In genomic region chr4:141793282-141794151, GRCm38 (mm10) we compare ENCODE assay signal across 8 mouse cellular contexts. TPM values are rescaled to one million over a fixed set of nuclear protein-coding genes. Genes with fewer than 3 reads are reported as not detected.
DNase-seq lines count a peak whose midpoint lies in the region; ATAC-seq and TF ChIP-seq lines count a peak whose summit lies in the region.

Gene Casp9 (plus strand): TSS chr4:141793612.

- peak within 1 kb of the TSS; percentile 69 for H3K4me2 ChIP-seq in heart, embryonic 12.5 days
- H3K4me2 ChIP-seq in kidney, postnatal 0 days (ENCODE audit: low read length): peak within 1 kb of the TSS; percentile 61
- H3K4me2 ChIP-seq in liver, embryonic 11.5 days: peak within 1 kb of the TSS; percentile 69
- peak within 1 kb of the TSS; percentile 58 for H3K4me2 ChIP-seq in stomach, embryonic 14.5 days (replicated peaks; ENCODE audit: low read depth, low read length)

- peak; percentile 98 for DNase-seq in brain, embryonic 14.5 days (ENCODE audit: low read depth)
- peak; percentile 99 for DNase-seq in kidney, postnatal 0 days (ENCODE audit: low spot score)
- peak; percentile 99 for DNase-seq in liver, embryonic 11.5 days (ENCODE audit: low spot score)
- peak; percentile 98 for DNase-seq in naive thymus-derived CD4-positive, alpha-beta T cell, adult 2 months (ENCODE audit: low read depth)

- no peaks in the 10 kb centered on the region for H3K27me3 ChIP-seq in C2C12 (ENCODE audit: control insufficient read depth, insufficient read depth, insufficient read length)
- no peaks in the 10 kb centered on the region for H3K27me3 ChIP-seq in erythroblast, embryonic 14.5 days (ENCODE audit: control insufficient read depth)
- no peaks in the 10 kb centered on the region for H3K27me3 ChIP-seq in heart, embryonic 12.5 days (replicated peaks)
- no peaks in the 10 kb centered on the region for H3K27me3 ChIP-seq in kidney, postnatal 0 days (ENCODE audit: insufficient read depth, low read length)
- H3K27me3 ChIP-seq in liver, embryonic 11.5 days (replicated peaks; ENCODE audit: control insufficient read depth, insufficient read depth, low read length): no peaks in the 10 kb centered on the region
- no peaks in the 10 kb centered on the region for H3K27me3 ChIP-seq in stomach, embryonic 14.5 days (ENCODE audit: control insufficient read depth, insufficient read depth, low read length)

- peak within 1 kb of the TSS; percentile 62 for H3K4me3 ChIP-seq in C2C12 (ENCODE audit: insufficient read depth, poor library complexity, severe bottlenecking)
- H3K4me3 ChIP-seq in erythroblast, embryonic 14.5 days (replicated peaks): peak within 1 kb of the TSS; percentile 92
- peak within 1 kb of the TSS; percentile 72 for H3K4me3 ChIP-seq in heart, embryonic 12.5 days
- peak within 1 kb of the TSS; percentile 58 for H3K4me3 ChIP-seq in kidney, postnatal 0 days (replicated peaks; ENCODE audit: low read depth, low read length)
- peak within 1 kb of the TSS; percentile 78 for H3K4me3 ChIP-seq in liver, embryonic 11.5 days (ENCODE audit: low read depth, low read length)
- peak within 1 kb of the TSS; percentile 63 for H3K4me3 ChIP-seq in stomach, embryonic 14.5 days (ENCODE audit: low read depth, low read length)

- peaks cover 2% of the 10 kb centered on the region; the same call in 1 of the 2 replicates for H3K9me3 ChIP-seq in erythroblast, embryonic 14.5 days (ENCODE audit: control insufficient read depth, low read length)
- no peaks in the 10 kb centered on the region for H3K9me3 ChIP-seq in heart, embryonic 12.5 days (replicated peaks)
- H3K9me3 ChIP-seq in kidney, postnatal 0 days (replicated peaks; ENCODE audit: low read length): no peaks in the 10 kb centered on the region
- H3K9me3 ChIP-seq in liver, embryonic 11.5 days (ENCODE audit: control insufficient read depth, low read length): no peaks in the 10 kb centered on the region
- no peaks in the 10 kb centered on the region for H3K9me3 ChIP-seq in stomach, embryonic 14.5 days (ENCODE audit: control insufficient read depth, low read depth, low read length)

- H3K79me2 ChIP-seq in C2C12 (ENCODE audit: control insufficient read depth, insufficient read depth): peaks cover 20% of the 10 kb centered on the region

- TF ChIP-seq POLR2A in brain, embryonic 14.5 days (IDR thresholded peaks at IDR 0.05; ENCODE audit: borderline replicate concordance, extremely low read depth, insufficient read depth, insufficient read length, poor library complexity, severe bottlenecking): peak; percentile 41; the same call in 1 of the 2 replicates

- TF ChIP-seq CTCF in C2C12 (IDR thresholded peaks at IDR 0.05; ENCODE audit: control insufficient read depth, insufficient read depth, insufficient read length): no peak
- no peak for TF ChIP-seq CTCF in brain, embryonic 14.5 days (IDR thresholded peaks at IDR 0.05; ENCODE audit: borderline replicate concordance, extremely low read depth, insufficient read depth, insufficient read length)
- 0 out of 2 replicates have a peak, but pooled peaks have one; percentile 12 for TF ChIP-seq CTCF in kidney, postnatal 0 days (IDR thresholded peaks at IDR 0.05; ENCODE audit: low read depth)

- peaks cover 75% of the 10 kb centered on the region for H3K4me1 ChIP-seq in erythroblast, embryonic 14.5 days (ENCODE audit: control insufficient read depth)
- H3K4me1 ChIP-seq in heart, embryonic 12.5 days (replicated peaks): peaks cover 19% of the 10 kb centered on the region
- H3K4me1 ChIP-seq in kidney, postnatal 0 days (replicated peaks; ENCODE audit: insufficient read depth, low read length): peaks cover 9% of the 10 kb centered on the region; the same call in 1 of the 2 replicates
- peaks cover 22% of the 10 kb centered on the region for H3K4me1 ChIP-seq in liver, embryonic 11.5 days (replicated peaks; ENCODE audit: control insufficient read depth, insufficient read depth, low read length)
- peaks cover 5% of the 10 kb centered on the region; the same call in 1 of the 2 replicates for H3K4me1 ChIP-seq in stomach, embryonic 14.5 days (ENCODE audit: control insufficient read depth, insufficient read depth, low read length)

- H3K36me3 ChIP-seq in C2C12 (ENCODE audit: control insufficient read depth, insufficient read depth): peaks cover 4% of the 10 kb centered on the region
- H3K36me3 ChIP-seq in erythroblast, embryonic 14.5 days (ENCODE audit: control insufficient read depth): peaks cover 39% of the 10 kb centered on the region
- H3K36me3 ChIP-seq in heart, embryonic 12.5 days: peaks cover 25% of the 10 kb centered on the region
- H3K36me3 ChIP-seq in kidney, postnatal 0 days (ENCODE audit: insufficient read depth, low read length): 0 out of 2 replicates have a peak, but pooled peaks cover 6% of the 10 kb centered on the region
- H3K36me3 ChIP-seq in liver, embryonic 11.5 days (ENCODE audit: control insufficient read depth, insufficient read depth, low read length): peaks cover 6% of the 10 kb centered on the region; the same call in 1 of the 2 replicates
- H3K36me3 ChIP-seq in stomach, embryonic 14.5 days (ENCODE audit: control insufficient read depth, insufficient read depth, low read length): peaks cover 4% of the 10 kb centered on the region; the same call in 1 of the 2 replicates

- H3K27ac ChIP-seq in heart, embryonic 12.5 days (ENCODE audit: poor library complexity, severe bottlenecking): peak within 1 kb of the TSS; percentile 94
- peak within 1 kb of the TSS; percentile 98 for H3K27ac ChIP-seq in kidney, postnatal 0 days
- peak within 1 kb of the TSS; percentile 93 for H3K27ac ChIP-seq in liver, embryonic 11.5 days (ENCODE audit: low read depth, low read length)
- H3K27ac ChIP-seq in stomach, embryonic 14.5 days (ENCODE audit: low read length): peak within 1 kb of the TSS; percentile 94

- WGBS in heart, embryonic 12.5 days: under 1% methylated on average over 70 of the region's 80 CpGs
- WGBS in kidney, postnatal 0 days: under 1% methylated on average over 59 of the region's 80 CpGs
- under 1% methylated on average over 76 of the region's 80 CpGs for WGBS in liver, embryonic 11.5 days
- WGBS in stomach, embryonic 14.5 days: under 1% methylated on average over 53 of the region's 80 CpGs

- H3ac ChIP-seq in C2C12 (ENCODE audit: control insufficient read depth, insufficient read length, low read depth): peak within 1 kb of the TSS; percentile 85

- peak within 1 kb of the TSS; percentile 74 for H3K9ac ChIP-seq in heart, embryonic 12.5 days
- peak within 1 kb of the TSS; percentile 64 for H3K9ac ChIP-seq in kidney, postnatal 0 days (ENCODE audit: low read depth, low read length)
- H3K9ac ChIP-seq in liver, embryonic 11.5 days (ENCODE audit: low read depth, low read length): peak within 1 kb of the TSS; percentile 65
- peak within 1 kb of the TSS; percentile 45 for H3K9ac ChIP-seq in stomach, embryonic 14.5 days (replicated peaks; ENCODE audit: low read depth, low read length)

- peak; percentile 91 for ATAC-seq in heart, embryonic 12.5 days (ENCODE audit: insufficient number of reproducible peaks, low FRiP score)
- ATAC-seq in kidney, postnatal 0 days (replicated peaks; ENCODE audit: low FRiP score, low read depth): peak; percentile 82
- ATAC-seq in liver, embryonic 11.5 days (replicated peaks; ENCODE audit: low FRiP score): peak; percentile 81
- ATAC-seq in stomach, embryonic 14.5 days (ENCODE audit: insufficient number of reproducible peaks, insufficient read depth, low FRiP score, low read depth): peak; percentile 85

- peaks cover 2% of the 10 kb centered on the region for H3K79me3 ChIP-seq in C2C12 (ENCODE audit: low read depth)

TF ChIP-seq in C2C12, 6 proteins besides CTCF, POLR2A, EP300 and RAD21:
- TF ChIP-seq CEBPB (IDR thresholded peaks at IDR 0.05; ENCODE audit: low read depth): no peak
- TF ChIP-seq MAX (IDR thresholded peaks at IDR 0.05): no peak
- TF ChIP-seq FOSL1 (IDR thresholded peaks at IDR 0.05; ENCODE audit: insufficient read depth, low read length, poor library complexity, severe bottlenecking): no peak
- no peak for TF ChIP-seq MYOD1 (IDR thresholded peaks at IDR 0.05; ENCODE audit: control insufficient read depth, insufficient read length, low read depth)
- TF ChIP-seq USF1 (IDR thresholded peaks at IDR 0.05; ENCODE audit: low read depth): no peak
- no peak for TF ChIP-seq MYOG (IDR thresholded peaks at IDR 0.05; ENCODE audit: control insufficient read depth, extremely low read depth, insufficient read length)

RNA-seq across cellular contexts. Expression of gene Casp9, which starts in this region (rescaled TPM):
- 17.0 TPM for polyA plus RNA-seq in C2C12 (2012; fragmentation: generic; extraction: Trizol)
- polyA plus RNA-seq in brain, embryonic 14.5 days (2012; rRNA removed): 27.8 and 29.2 TPM in 2 replicates
- 1.2 and 2.3 TPM in 2 replicates for polyA plus RNA-seq in erythroblast, embryonic 14.5 days (2012)
- polyA plus RNA-seq in heart, embryonic 12.5 days (2016; fragmentation: Nextera tagmentation; extraction: Ambion mirVana): 21.1 and 21.6 TPM in 2 replicates
- polyA plus RNA-seq in kidney, postnatal 0 days (2015; fragmentation: Nextera tagmentation; extraction: Ambion mirVana): 20.0 and 23.0 TPM in 2 replicates
- 16.5 and 18.3 TPM in 2 replicates for polyA plus RNA-seq in liver, embryonic 11.5 days (2014; fragmentation: Nextera tagmentation; extraction: Ambion mirVana)
- 18.0 and 19.3 TPM in 2 replicates for polyA plus RNA-seq in stomach, embryonic 14.5 days (2014; fragmentation: Nextera tagmentation; extraction: Ambion mirVana)

Comparison
In these comparisons a context has a peak if more than half of its experiments do, and no peak if none do; other contexts are left out.
1. Peak in every context shown above with its lines: DNase-seq, ATAC-seq, H3K4me3 ChIP-seq and H3K27ac ChIP-seq.